Mouse (Mus musculus): ENCODE data around the gene Cryba2. TPM values are rescaled to one million over a fixed set of nuclear protein-coding genes. Genes with fewer than 3 reads are reported as not detected.

Gene Cryba2
- not detected in 2 replicates for total RNA-seq (2017)

DNA sequence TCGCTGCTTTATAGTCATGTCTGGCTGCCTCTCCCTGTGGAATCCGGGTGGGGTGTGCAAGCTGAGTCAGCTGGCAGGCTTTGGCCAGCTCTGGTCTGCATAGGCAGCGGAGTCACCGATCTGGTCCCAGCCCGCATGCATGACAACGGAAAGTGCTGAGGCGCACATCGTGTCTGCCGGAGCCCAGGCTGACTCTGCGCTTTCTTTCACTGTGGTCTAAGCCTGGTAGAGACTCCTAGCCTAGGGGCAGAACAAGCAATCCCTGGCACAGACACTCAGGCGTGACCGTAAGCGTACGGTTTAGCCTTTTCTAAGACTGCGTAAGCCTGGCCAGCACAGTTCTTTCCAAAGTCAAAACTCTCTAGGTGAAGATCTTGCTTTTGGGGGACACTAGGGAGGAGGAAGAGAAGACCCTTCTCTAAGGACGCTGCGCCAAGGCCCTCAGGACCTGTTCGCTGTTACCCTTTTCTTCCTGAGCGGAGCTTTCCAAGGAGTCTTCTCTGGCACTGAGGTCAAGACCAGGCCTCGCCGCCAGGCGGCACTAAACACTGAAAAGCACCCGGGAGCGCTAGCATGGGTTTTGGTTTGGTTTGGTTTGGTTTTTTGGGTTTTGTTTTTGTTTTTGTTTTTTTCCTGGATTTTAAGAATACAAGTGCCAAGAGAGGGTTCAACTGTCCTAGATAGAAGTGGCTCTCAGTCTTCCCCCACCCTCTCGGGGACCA, at the start of gene Cryba2:
Cryba2 (minus strand) TSS at position 10 of the 722 bp plus-strand sequence.
- ATAC-seq (replicated peaks; ENCODE audit: low read depth, poor library complexity, severe bottlenecking): peak; percentile 62

DNA sequence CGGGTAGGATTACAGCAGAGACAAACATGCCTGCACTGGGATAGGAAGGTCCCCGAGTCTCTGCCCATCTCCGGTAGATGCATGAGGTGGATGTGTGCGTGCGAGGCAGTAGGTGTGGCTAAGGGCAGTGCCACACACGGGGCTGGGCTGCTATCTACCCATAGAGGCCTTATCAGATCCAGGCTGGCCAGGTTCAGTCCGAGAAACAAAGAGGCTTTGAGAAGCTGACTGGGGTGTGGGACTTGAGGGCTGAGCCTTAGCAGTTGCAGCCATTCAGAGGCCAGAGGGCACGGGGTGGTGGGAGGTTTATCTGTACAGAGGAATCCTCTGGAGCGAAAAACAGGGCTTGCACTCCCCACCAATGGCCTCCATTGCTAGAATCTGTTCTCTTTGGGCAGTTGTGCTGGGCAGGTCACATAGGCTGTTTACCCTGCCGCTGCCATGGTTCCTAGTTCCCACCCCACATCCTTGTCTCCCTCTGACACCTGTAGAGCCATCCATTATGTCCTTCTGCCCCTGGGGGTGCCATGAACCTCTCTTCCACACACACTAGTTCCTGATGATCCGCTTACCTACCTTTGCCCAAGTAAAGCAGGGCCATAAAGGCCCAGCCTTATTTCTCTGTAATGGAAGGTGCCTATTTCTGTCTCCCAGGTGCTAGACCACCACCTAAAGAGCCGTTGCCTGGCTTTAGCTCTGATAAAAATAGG, 48.9 kb upstream of the Cryba2 start:
- ATAC-seq (replicated peaks; ENCODE audit: low read depth, poor library complexity, severe bottlenecking): no peak

DNA sequence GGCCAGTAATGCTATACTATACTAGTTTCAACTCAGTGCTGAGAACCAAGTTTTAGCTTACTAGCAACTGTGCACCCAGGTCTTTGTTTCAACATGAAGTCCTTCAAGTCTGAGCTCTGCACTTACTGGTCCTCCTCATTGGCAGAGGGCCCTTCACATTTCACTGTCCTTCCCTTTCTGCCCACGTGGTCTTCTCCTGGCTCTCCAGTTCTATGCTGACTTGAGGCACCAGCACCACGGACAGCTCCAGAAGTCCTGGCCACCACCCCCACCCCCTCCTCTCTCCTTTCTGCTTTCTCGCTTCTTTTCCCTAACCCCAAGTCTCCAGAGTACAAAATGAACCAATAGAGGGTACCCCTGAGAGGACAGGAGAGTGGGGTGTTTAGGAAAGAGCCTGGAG, 46.8 kb upstream of the Cryba2 start:
- 0 out of 2 replicates have a peak, but pooled peaks have one; percentile 45 for ATAC-seq (replicated peaks; ENCODE audit: low read depth, poor library complexity, severe bottlenecking)

DNA sequence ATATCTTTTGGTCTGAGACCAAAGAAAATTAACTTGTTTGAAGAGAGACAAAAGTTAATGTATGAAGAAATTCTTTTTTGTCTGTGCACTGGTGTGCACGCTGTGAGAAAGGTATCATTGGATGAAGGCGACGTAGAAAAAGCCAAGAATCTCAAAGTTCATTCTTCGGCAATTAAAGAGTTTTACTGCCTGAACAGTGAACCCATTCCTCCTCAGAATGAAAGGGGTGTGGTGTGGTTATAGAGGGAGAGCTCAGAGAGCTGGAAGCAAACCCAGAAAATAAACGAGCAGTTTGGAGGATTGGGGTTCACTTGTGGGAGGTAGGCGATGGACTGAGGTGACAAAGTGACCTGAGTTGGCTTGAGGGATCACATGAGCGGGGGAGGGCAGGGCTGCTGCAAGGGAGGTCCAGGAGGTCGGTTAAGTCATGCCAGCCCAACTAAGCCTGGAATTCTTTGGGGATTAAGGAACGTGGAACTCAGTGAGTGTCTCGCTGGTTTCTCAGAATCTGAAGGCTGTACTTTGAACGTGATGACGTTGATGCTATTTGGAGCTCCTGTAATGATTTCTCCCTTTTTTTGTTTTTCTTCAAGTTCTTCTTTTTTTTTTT, 43.4 kb upstream of the Cryba2 start:
- no peak for ATAC-seq (replicated peaks; ENCODE audit: low read depth, poor library complexity, severe bottlenecking)

DNA sequence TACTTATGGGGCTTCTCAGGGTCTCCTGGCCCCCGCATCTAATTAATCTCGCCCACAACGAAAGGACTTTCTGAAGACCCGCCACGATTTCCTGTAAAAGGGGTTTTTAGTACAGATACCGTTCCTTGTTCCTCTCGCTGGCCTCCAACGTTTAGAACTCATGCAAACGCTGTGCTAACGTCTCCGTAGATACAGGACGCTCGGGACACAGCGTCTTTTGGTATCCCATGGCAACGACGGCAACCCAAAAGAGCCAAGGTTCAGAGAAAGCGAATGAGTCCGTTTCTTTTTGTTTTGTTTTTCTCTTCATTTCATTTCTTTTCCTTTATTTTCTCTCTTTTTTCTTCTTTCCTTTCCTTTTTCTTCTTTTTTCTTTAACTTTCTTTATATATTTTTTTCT, 42.5 kb upstream of the Cryba2 start, which contains the start of gene Cfap65:
Cfap65 (minus strand) TSS at position 198 of the 400 bp plus-strand sequence.
- 0 out of 2 replicates have a peak, but pooled peaks have one; percentile 50 for ATAC-seq (replicated peaks; ENCODE audit: low read depth, poor library complexity, severe bottlenecking)

DNA sequence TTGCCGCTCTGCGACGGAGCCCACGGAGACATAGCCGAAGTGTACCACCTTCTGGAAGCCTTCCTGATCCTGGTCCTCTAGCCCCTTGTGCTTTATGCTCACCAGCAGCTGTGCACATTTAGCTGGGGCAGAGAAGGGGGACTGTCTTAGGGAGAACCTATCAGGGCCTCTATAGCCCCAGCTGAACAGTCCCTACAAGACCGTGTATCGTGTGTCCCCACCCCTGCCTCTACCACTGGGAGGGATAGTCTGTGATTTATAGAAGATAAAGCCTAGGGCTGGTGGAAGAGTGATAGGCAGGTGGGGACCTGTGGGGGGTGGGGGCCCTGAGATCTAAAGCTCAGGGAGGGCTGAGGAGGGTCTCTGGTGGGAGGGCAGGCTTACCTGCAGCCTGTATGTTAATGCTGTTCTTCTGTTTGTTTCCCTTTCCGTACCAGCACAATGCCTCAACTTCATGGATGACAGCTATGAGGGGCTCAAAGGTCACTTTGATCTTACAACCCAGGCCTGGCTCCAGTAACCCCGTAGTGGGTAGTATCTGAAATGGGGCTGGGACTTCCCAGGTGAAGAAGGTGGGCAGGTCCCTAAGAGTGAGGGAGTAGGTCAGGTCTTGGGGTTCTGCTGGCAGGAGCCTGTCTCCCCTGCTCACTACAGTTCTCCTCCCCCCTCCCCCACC, 34.8 kb upstream of the Cryba2 start:
- no peak for ATAC-seq (replicated peaks; ENCODE audit: low read depth, poor library complexity, severe bottlenecking)

DNA sequence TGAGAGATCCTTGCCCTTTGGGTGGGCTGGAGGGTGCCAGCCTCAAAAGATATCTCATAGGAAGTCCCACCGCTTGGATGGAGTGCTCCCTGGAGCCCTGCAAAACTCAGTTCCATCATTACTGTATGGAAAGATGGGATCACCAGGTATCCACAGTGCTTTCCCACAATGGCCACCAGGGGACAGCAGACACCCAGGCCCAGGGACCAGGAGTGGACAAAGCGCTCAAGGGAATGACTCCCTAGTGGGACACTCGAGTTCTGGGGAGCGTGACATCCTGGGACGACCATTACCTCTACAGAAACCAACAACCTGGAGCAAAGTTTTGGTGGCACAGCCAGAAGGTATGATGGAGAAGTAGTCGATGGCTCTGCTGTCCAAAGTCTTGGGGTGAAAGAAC, 33.8 kb upstream of the Cryba2 start:
- ATAC-seq (replicated peaks; ENCODE audit: low read depth, poor library complexity, severe bottlenecking): 0 out of 2 replicates have a peak, but pooled peaks have one; percentile 36

DNA sequence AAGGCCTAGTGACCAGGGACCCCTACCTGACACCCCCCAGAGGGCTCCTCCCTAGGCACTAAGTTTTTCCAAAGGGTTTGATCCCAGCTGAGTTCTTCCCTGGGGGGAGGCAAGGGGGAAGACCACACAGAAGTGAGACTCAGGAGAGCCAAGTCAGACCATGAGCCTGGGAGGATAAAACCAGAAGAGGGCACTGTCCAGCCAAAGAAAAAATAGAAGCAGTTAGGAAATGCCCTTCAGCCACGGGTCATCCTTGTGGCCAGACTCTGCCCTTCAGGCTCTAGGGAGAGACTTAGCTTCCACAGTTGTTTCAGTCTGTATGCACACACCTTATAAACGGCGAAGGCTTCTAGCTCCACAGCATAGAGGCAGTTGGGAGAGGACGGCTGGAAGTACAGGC, 31.5 kb upstream of the Cryba2 start:
- ATAC-seq (replicated peaks; ENCODE audit: low read depth, poor library complexity, severe bottlenecking): no peak

DNA sequence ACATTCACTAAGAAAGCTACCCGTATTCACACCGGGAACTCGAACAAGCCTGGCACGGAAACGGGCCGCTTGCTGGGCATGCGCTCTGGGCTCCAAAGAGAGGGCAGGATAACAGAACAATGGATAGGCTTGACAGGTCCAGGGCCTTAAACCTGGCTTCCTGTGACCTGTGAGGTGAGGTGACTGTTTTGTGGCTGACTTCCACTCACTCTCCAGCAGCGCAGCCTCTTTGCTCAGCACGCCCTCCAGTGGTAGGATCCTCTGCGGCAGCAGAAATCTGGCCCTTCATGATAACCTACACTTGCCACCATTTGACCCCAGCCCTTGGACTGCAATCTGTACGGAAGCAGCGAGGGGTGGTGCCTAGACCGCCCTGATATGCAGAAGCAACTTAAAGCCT, 22.8 kb upstream of the Cryba2 start:
- 0 out of 2 replicates have a peak, but pooled peaks have one; percentile 29 for ATAC-seq (replicated peaks; ENCODE audit: low read depth, poor library complexity, severe bottlenecking)

DNA sequence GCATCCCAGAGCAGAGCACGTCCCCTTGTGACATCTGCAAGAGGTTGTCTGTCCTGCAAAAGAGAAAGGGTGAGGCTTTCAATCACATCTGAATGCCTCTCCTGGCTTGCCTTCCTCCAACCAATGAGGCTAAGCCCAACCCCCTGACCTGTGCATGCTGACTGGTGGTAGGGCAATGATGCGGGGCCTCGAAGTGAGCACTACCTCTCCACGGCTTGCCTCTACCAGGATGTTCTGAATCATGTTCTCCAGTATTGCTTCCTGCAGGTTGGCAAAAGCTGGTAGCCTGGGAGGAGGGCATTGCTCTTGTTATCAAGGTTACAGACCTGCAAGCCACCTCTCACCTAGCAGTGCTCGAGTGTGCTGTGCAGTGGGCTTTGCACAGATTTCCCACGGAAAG, 9.2 kb upstream of the Cryba2 start:
- ATAC-seq (replicated peaks; ENCODE audit: low read depth, poor library complexity, severe bottlenecking): no peak

DNA sequence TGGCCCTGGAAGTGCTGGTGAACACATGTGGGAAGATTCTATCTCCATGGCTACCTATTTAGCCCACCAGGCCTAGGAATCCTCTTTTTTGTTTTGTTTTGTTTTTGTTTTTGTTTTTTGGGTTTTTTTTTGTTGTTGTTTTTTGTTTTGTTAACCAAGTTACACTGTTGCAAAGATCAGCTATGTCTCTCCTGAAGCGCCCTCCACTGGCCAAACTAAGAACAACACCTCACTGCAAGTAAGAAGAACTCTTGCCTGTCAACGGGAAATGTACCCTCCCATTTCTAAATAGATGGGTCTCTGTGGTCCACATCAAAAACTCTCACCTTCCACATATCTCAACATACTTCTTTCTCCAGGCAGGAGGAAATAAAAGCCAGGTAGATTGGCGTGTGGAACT, 8.7 kb upstream of the Cryba2 start:
- ATAC-seq (replicated peaks; ENCODE audit: low read depth, poor library complexity, severe bottlenecking): 0 out of 2 replicates have a peak, but pooled peaks have one; percentile 53

DNA sequence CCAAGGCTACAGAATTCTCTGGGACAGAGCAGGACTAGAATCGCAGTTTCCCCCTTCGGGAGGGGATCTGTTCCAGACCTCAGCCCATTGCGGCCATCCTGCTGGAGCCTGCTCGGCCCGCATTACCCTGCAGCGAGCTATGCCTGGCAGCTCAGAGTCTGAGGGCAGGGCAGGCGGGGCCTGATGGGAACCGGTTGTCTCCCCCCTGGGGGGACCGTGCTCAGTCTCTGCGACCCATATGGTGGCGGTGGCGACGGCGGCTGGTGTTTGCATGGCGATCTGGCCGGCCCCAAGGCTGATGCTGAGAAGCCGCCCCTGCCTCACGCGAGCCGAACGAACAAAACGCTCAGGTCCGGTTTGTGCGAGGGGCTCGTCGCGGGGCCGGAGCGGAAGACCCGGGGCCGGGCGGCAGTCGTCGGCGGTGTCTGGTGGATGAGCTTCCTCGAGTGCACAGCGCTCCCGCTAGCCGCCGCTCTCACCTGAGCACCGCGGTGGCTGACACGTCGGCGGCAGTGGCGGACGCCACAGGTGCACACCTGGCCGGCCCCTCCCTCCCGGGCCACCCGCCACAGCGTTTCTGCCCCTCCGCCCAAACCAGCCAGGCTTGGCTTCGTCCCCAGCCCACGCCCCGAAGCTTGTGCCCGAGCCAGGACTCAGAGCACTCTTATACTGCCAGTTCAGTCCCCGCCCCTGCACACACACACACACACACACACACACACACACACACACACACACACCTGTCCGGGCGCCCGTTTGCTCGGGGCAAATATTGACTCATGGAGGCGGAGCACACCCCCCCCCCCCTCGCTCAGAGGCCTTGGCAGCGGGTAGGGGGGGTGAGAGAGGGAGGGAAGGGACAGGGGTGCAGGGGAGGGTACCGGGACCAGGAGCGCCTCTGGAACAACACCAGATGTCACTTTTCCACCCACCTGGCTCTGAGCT, 7.7 kb upstream of the Cryba2 start:
- ATAC-seq (replicated peaks; ENCODE audit: low read depth, poor library complexity, severe bottlenecking): no peak

DNA sequence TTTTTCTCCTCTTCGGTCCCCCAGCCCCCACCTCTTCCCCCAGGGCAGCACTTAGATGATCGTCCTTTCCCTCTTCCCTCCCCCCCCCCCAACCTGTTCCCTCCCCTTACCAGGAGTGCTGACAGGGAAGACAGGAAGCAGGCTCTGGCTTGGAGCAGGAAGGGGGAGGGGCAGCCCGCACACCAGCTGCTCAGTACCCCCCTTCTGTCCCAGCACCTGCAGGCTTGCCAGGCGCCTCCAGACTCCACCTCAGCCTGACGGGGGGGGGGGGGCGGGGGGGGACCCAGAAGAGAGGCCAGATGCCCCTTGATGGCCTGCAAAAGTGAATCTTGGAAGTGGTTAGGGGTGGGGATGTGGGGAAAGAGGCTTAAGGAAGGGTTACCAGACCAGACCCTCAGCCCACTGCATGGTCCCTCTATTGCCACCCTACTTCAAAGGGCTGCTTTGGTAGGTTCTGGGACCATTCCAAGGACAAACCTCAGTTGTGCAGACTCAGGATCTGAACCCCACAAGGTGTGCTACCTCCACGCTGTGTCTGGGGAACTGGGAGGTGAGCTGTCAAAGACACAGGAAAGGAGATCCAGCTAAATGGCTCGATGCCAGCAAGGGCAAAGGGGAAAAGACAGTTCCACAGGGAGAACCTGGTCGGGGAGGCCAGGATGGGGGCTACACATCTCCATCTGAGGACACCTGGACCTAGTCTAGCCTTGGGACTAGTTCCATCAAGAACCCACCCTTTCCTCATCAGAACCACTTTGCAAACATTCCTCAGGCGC, 5.9 kb upstream of the Cryba2 start:
- ATAC-seq (replicated peaks; ENCODE audit: low read depth, poor library complexity, severe bottlenecking): no peak

DNA sequence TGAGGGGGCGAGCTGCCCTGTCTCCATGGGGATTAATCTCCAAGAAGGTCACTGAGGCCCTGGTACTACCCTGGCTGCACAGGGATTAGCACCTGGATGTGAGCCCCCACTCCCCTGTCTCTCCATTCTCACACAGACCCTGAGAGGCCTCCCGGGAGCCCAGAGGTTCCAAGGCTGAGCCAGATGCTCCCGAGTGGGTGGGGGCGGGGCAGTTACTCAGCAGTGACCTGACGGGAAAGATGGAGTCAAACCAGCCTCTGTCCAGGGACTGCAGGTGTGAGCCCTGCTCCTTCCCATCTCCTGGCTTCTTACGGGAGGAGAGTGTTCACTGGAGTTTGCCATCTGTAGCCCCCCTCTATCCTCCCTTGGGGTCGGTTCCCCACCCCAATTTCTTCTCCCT, 5.0 kb upstream of the Cryba2 start:
- ATAC-seq (replicated peaks; ENCODE audit: low read depth, poor library complexity, severe bottlenecking): no peak

DNA sequence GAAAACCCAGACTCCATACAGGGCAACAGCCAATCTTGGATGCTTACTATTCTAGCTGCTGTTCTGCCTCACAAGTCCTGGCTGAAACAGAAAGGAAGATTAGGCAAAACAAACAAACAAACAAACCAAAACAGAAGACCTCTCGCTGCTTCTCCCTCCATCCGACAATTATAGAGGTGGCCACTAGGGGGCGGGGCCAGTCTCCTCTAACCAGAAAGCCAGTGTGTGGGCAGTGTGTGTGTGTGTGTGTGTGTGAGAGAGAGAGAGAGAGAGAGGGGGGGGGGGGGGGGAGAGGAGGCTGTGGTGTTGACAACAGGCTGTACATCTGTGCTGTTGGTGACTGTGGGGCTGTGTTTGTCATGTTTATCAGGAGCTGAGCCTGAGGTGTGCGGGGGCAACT, 2.0 kb upstream of the Cryba2 start:
- no peak for ATAC-seq (replicated peaks; ENCODE audit: low read depth, poor library complexity, severe bottlenecking)

DNA sequence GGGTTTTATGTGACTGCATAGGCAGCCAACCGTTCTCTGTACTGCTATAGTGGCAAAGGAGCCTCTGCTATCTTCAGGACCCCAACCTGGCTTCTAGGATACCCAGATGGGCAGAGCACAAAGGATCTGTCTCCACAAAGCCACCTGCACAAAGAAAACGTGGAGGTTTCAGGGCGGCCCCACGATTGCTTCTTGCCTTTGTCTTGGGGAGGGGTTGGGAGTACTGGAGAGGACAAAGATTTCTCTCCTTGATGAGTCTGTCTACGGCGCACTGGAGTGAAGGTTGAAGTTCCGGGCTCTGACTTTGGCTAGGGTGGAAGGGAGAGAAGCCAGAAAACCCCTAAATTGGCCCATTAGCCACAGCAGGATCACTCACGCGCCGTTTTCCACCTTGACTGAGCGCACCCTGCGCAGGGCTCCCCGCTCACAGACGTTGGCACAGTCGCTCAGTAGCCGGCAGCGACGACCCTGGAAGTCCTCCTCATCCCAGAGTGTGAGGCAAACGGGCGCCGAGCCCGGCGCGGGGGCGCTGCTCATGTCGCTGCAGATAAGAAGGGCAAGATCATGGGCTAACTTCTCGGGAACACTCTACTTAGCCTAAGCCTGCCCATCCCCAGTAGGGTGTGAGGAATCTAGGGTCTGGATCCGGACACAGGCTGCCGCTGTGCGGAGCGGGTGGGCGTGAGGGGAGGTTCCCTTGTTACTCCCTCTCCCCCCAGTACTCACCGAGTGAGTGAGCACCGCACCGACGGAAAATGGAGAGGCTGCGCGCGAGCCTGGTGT, 401 bp downstream of the Cryba2 start:
- no peak for ATAC-seq (replicated peaks; ENCODE audit: low read depth, poor library complexity, severe bottlenecking)

DNA sequence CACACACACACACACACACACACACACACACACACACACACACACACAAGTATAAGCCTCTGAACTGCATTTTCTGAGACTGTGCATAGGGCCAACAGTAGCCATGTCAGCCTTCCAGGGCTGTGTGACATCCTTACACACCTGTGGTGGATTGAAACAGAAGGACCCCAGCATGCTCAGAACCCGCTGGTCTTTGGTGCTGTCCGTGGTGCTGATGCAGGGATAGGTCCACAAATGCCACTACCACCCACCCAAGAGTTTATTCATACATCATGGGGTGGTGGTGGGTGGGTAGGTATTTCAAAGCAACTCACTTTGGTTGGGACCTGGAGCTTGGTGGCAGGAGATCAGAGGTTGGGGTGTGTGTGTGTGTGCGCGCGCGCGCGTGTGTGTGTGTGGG, 1.4 kb downstream of the Cryba2 start:
- peak; percentile 62; the same call in 1 of the 2 replicates for ATAC-seq (replicated peaks; ENCODE audit: low read depth, poor library complexity, severe bottlenecking)

Measured in common myeloid progenitor, adult 5-6 weeks (primary cell).